Mouse (Mus musculus): ENCODE data around the gene Taco1.

DNA sequence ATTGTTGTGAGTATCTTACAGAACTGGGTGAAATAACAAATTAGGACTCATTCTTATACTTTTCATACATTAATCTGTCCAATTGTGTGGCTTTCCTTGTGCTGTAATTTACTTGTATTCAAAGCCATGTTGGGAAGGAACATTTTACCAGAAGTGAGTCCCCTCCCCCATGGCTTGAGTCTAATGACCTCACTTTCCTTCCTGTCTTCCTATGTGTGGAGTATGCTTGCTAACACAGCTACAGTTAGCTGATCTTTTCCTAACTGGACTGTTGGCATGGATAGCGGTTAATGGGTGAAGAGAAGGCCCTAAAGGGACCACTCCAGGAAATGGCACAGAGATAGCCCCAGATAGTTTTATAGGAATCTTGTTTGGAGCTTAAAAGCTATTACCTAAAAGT is 32.4 kb downstream of the Taco1 start:
- no peak for TF ChIP-seq CTCF (IDR thresholded peaks at IDR 0.05; ENCODE audit: low read depth)
- TF ChIP-seq EP300 (optimal IDR thresholded peaks at IDR 0.05): no peak
